Mouse (Mus musculus): ENCODE measurements around the gene Gpx2. TPM values are rescaled to one million over a fixed set of nuclear protein-coding genes. Genes with fewer than 3 reads are reported as not detected.

Gpx2 gene
- not detected in 2 replicates for polyA plus RNA-seq (2012)

DNA sequence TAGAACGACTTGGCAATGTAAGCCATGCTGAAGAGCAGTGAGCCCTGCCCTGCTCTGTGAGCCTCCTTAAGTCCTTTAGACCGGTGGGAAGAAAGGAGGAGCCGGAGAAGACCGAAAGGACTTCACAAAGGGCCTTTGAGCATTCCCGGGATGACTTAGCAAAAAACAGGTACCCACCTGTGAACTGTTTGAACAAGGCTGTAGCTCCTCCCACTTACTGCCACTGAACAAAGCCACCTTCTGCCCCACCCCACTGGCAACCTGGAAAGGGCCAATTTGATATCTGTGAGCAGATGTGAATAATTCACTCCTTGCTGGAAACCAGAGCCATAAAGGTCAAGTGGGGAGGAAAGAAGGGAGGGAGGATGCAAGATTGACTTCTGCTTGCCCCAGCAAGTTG, at the start of gene Gpx2:
Gene Gpx2, minus strand, starts transcription at position 205 of the 400 bp plus-strand sequence.
- H3K9me3 ChIP-seq (ENCODE audit: control insufficient read depth, low read length): no peaks in the 10 kb centered on the region
- H3K4me1 ChIP-seq (ENCODE audit: control insufficient read depth): no peaks in the 10 kb centered on the region
- no peaks in the 10 kb centered on the region for H3K36me3 ChIP-seq (ENCODE audit: control insufficient read depth)
- TF ChIP-seq GATA1 (IDR thresholded peaks at IDR 0.05; ENCODE audit: low read length): no peak
- TF ChIP-seq TAL1 (IDR thresholded peaks at IDR 0.05; ENCODE audit: low read length): no peak
- H3K27me3 ChIP-seq (ENCODE audit: control insufficient read depth): peaks cover 47% of the 10 kb centered on the region
- H3K4me3 ChIP-seq (replicated peaks): no peak within 1 kb of the TSS

DNA sequence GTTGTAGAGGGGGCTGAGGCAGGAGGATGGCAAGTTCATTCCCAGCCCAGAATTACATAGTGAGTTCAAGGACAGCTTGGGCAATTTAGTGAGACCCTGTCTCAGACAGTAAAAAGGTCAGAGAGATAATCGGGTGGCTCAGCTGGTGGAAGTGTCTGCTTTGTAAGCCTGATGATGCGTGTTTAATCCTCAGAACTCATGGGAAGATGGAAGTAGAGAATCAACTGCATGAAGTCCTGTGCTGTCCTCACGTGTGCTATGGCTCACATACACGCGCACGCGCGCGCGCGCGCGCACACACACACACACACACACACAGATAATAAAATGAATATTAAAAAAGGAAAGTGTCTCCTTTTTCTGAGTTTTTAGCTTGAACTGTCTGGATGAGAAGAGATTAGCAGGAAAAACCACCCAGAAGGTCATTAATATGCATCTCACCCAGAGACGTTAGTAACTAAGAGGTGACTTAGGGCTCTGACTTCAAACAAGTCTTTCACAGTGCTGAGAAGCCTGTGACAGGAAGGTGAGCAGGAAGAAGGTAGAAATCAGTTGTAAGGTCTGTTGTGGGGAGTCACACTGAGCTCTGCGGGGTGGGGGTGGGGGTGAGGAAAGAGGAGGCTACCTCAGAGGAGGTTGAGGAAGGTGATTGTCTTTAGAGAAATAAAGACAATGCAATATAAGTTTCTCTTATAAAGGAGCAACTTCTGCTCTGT, 49.1 kb upstream of the Gpx2 start:
- TF ChIP-seq GATA1 (IDR thresholded peaks at IDR 0.05; ENCODE audit: low read length) (no peak), TAL1 (IDR thresholded peaks at IDR 0.05; ENCODE audit: low read length) (no peak)
- Histone ChIP-seq H3K36me3 (ENCODE audit: control insufficient read depth) (peaks cover 13% of the 10 kb centered on the region), H3K27me3 (ENCODE audit: control insufficient read depth) (no peaks in the 10 kb centered on the region), H3K4me1 (ENCODE audit: control insufficient read depth) (peaks cover 4% of the 10 kb centered on the region), H3K4me3 (replicated peaks) (no peak overlapping the region), H3K9me3 (ENCODE audit: control insufficient read depth, low read length) (no peaks in the 10 kb centered on the region)

DNA sequence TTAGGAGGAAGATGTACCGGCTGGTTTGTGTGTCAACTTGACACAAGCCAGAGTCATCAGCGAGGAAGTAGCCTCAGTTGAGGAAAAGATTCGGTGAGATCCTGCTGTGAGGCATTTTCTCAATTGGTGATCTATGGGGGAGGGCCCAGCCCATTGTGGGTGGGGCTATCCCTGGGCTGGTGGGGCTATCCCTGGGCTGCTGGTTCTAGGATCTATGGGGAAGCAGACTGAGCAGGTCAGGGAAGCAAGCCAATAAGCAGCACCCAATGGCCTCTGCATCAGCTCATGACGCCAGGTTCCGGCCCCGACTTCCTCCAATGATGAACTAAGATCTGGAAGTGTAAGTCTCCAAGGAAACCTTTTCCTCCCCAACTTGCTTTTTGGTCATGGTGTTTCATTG, 44.7 kb upstream of the Gpx2 start:
- H3K4me1 ChIP-seq (ENCODE audit: control insufficient read depth): peaks cover 26% of the 10 kb centered on the region
- H3K9me3 ChIP-seq (ENCODE audit: control insufficient read depth, low read length): no peaks in the 10 kb centered on the region
- peaks cover 13% of the 10 kb centered on the region for H3K36me3 ChIP-seq (ENCODE audit: control insufficient read depth)
- peaks cover 5% of the 10 kb centered on the region for H3K27me3 ChIP-seq (ENCODE audit: control insufficient read depth)
- no peak overlapping the region for H3K4me3 ChIP-seq (replicated peaks)
- TF ChIP-seq TAL1 (IDR thresholded peaks at IDR 0.05; ENCODE audit: low read length): no peak
- TF ChIP-seq GATA1 (IDR thresholded peaks at IDR 0.05; ENCODE audit: low read length): no peak

DNA sequence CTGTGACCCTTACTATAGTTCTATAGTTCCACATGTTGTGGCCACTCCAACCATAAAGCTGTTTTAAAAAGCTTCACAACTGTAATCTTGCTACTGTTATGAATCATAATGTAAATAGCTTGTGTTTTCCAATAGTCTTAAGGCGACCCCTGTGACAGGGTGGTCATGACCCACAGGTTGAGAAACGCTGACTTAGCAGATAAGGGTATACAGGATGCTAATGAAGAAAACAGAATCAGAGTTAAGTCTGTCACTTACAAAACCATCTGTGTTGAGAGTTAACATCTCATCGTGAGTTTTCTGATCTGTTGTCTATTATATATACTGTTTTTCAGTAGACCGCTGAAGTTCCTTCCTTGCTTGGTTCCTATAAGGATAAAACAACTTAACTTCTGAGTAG, 43.9 kb upstream of the Gpx2 start:
- Histone ChIP-seq H3K4me1 (ENCODE audit: control insufficient read depth) (peaks cover 26% of the 10 kb centered on the region), H3K4me3 (replicated peaks) (no peak overlapping the region), H3K36me3 (ENCODE audit: control insufficient read depth) (peaks cover 13% of the 10 kb centered on the region), H3K27me3 (ENCODE audit: control insufficient read depth) (peaks cover 9% of the 10 kb centered on the region), H3K9me3 (ENCODE audit: control insufficient read depth, low read length) (no peaks in the 10 kb centered on the region)
- no peak for TF ChIP-seq TAL1 (IDR thresholded peaks at IDR 0.05; ENCODE audit: low read length)
- no peak for TF ChIP-seq GATA1 (IDR thresholded peaks at IDR 0.05; ENCODE audit: low read length)

DNA sequence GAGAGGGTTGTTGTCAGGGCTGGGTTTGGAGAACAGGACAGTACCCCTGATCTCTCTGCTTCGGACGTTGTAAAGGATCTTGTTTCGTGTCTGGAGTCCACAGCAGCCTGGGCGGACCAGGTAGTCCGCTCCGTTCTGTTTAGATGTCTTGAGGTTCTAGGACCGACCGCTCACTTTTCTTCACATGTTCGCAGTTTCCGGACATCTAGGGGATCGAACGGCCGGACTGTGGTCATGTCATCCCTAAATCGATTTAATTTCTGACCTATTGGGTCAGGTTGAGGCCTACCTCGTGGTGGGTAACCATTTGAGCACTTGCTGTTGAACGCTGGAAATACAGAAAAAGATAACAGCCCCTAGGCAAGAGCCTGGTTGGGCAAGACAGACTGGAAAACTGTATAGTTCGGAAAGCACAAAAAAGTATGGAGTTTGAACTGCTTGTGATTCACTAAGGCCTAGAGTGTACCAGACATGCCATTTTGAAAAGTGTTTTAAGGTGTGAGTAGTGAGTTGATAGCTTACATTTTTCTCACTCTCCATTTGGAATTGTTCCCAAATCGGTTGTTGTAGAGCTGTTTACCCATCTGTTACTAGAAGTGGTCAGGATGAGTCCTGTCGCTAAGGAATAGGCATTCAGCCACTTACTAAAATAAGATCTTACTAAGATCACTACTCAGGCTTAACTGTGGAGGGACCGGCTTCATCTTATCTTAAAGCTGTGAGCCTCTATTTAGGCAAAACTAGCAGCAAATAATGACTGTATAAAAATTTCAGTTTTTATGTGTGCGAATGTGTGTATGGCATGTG, 42.7 kb upstream of the Gpx2 start:
- peaks cover 26% of the 10 kb centered on the region for H3K4me1 ChIP-seq (ENCODE audit: control insufficient read depth)
- no peaks in the 10 kb centered on the region for H3K9me3 ChIP-seq (ENCODE audit: control insufficient read depth, low read length)
- peaks cover 13% of the 10 kb centered on the region for H3K36me3 ChIP-seq (ENCODE audit: control insufficient read depth)
- peaks cover 16% of the 10 kb centered on the region for H3K27me3 ChIP-seq (ENCODE audit: control insufficient read depth)
- peak overlapping the region; percentile 75 for H3K4me3 ChIP-seq (replicated peaks)
- TF ChIP-seq GATA1 (IDR thresholded peaks at IDR 0.05; ENCODE audit: low read length) (no peak), TAL1 (IDR thresholded peaks at IDR 0.05; ENCODE audit: low read length) (no peak)

DNA sequence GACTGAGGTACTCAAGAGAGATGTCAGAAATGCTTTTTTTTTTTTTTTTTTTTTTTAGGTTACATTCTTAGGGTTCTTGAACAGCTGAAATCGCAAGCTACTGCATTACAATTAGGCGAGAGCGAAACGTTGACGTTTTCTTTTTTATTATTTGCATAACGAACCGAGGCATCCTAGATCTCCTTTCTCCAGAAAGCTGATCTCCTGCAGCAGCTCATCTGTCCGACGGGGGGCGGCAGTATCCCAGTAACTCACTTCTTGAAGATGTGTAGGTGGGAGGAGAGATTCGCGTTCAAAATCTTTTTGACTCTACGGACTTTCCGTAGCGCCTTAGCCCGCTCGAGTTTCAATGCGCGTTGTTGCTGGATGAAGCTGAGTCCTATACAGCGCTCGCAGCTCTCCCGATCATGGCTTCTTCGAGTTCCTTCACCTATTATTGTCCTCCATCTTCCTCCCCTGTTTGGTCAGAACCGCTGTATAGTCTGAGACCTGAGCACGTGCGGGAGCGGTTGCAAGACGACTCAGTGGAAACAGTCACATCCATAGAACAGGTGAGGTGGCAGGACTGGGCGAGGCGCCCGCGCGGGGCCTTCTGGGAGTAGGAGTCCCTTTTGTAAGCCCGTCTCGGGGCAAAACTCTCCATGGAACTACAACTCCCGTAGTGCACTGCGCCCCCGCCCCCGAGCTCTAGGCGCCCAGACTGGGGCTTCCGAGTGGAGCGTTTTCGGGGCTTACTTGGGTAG, 41.9 kb upstream of the Gpx2 start:
- Histone ChIP-seq H3K36me3 (ENCODE audit: control insufficient read depth) (peaks cover 10% of the 10 kb centered on the region), H3K4me3 (replicated peaks) (peak overlapping the region; percentile 75), H3K4me1 (ENCODE audit: control insufficient read depth) (peaks cover 26% of the 10 kb centered on the region), H3K27me3 (ENCODE audit: control insufficient read depth) (peaks cover 18% of the 10 kb centered on the region), H3K9me3 (ENCODE audit: control insufficient read depth, low read length) (no peaks in the 10 kb centered on the region)
- TF ChIP-seq TAL1 (IDR thresholded peaks at IDR 0.05; ENCODE audit: low read length): no peak
- no peak for TF ChIP-seq GATA1 (IDR thresholded peaks at IDR 0.05; ENCODE audit: low read length)

DNA sequence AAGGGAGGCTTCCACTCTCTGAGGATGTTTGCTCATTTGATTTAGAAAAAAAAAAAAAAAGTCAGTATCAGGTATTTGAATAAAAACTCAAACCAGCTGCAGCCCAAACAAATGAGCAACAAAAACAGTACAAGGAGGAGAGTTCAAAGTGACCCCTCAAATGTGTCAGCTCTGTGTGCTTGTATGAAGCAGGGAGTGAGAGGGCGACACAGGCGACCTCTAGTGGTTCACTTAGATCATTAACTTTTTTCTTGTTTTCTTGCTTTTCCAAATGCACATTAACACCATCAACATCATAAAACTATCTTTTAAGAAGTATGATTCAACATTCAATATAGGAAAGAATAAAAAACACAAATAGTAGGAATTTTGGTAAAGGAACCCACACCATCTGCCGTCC, 37.4 kb upstream of the Gpx2 start:
- H3K4me3 ChIP-seq (replicated peaks): no peak overlapping the region
- no peak for TF ChIP-seq GATA1 (IDR thresholded peaks at IDR 0.05; ENCODE audit: low read length)
- no peak for TF ChIP-seq TAL1 (IDR thresholded peaks at IDR 0.05; ENCODE audit: low read length)
- H3K9me3 ChIP-seq (ENCODE audit: control insufficient read depth, low read length): no peaks in the 10 kb centered on the region
- H3K4me1 ChIP-seq (ENCODE audit: control insufficient read depth): peaks cover 6% of the 10 kb centered on the region
- H3K27me3 ChIP-seq (ENCODE audit: control insufficient read depth): peaks cover 18% of the 10 kb centered on the region
- H3K36me3 ChIP-seq (ENCODE audit: control insufficient read depth): no peaks in the 10 kb centered on the region

DNA sequence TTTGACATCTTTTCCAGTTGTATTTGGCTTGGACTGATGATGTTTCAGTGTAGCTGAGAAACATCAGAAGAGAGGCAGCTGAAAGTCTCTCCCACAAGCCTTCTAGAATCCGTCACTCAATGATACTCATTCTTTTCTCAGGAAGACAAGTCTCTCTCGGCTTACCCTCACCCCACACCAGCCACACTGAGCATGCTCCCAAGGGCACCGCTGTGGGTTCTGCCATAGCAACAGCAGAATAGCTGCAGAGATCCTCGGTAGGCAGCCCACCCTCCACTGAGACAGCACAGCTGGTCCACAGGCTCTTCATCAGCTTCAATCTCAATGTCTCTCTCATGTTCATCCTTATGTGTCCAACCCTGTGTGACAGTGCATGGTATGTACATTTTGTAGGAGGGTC, 29.9 kb upstream of the Gpx2 start:
- Histone ChIP-seq H3K4me3 (replicated peaks) (no peak overlapping the region), H3K36me3 (ENCODE audit: control insufficient read depth) (no peaks in the 10 kb centered on the region), H3K27me3 (ENCODE audit: control insufficient read depth) (peaks cover 64% of the 10 kb centered on the region), H3K4me1 (ENCODE audit: control insufficient read depth) (peaks cover 3% of the 10 kb centered on the region), H3K9me3 (ENCODE audit: control insufficient read depth, low read length) (peaks cover 6% of the 10 kb centered on the region; the same call in 1 of the 2 replicates)
- TF ChIP-seq GATA1 (IDR thresholded peaks at IDR 0.05; ENCODE audit: low read length) (no peak), TAL1 (IDR thresholded peaks at IDR 0.05; ENCODE audit: low read length) (no peak)

DNA sequence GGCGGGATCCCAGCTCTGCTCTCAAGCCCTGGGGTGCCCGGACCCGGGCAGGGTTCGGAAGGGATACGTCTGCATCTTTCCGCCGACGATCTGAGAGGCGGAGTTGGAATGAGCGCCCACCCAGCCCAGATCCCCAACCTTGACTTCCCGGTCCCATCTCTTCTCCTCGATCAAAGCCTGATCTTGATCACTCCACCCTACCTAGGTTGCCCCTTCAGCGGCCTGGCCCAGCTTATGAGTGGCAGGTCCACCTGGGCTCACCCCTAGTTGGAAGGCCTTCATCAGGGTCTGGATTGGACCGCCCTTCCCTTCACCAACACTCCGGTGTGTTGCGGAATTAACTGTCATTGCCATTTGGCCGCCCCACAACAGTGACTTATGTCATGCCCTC, 27.3 kb upstream of the Gpx2 start, which contains the start of gene Rab15:
Gene Rab15, minus strand, starts transcription at position 258 of the 391 bp plus-strand sequence.
- peaks cover 3% of the 10 kb centered on the region for H3K4me1 ChIP-seq (ENCODE audit: control insufficient read depth)
- peaks cover 6% of the 10 kb centered on the region; the same call in 1 of the 2 replicates for H3K9me3 ChIP-seq (ENCODE audit: control insufficient read depth, low read length)
- no peaks in the 10 kb centered on the region for H3K36me3 ChIP-seq (ENCODE audit: control insufficient read depth)
- H3K27me3 ChIP-seq (ENCODE audit: control insufficient read depth): peaks cover 89% of the 10 kb centered on the region
- TF ChIP-seq TAL1 (IDR thresholded peaks at IDR 0.05; ENCODE audit: low read length) (no peak), GATA1 (IDR thresholded peaks at IDR 0.05; ENCODE audit: low read length) (no peak)
- peak within 1 kb of the TSS; percentile 26 for H3K4me3 ChIP-seq (replicated peaks)
